Mouse (Mus musculus) kidney, adult 2 months (tissue): Measurements from ENCODE around the gene Prkg1.

Source experiments
- CTCF ChIP-seq: fragments of 200-500 bp; conservative IDR thresholded peaks from 2 replicates; pipeline ENCODE4 v1.5.1; 2011; ENCODE audit warnings: low read depth, mild to moderate bottlenecking, control low read depth, low read length, moderate library complexity, mixed read lengths; ENCODE audit not compliant: insufficient read depth, insufficient read length
- POLR2A ChIP-seq: fragments of 200-500 bp; IDR thresholded peaks from one replicate; pipeline ENCODE4 v1.6.1; 2011; ENCODE audit warnings: low read depth, low read length, control low read depth

DNA sequence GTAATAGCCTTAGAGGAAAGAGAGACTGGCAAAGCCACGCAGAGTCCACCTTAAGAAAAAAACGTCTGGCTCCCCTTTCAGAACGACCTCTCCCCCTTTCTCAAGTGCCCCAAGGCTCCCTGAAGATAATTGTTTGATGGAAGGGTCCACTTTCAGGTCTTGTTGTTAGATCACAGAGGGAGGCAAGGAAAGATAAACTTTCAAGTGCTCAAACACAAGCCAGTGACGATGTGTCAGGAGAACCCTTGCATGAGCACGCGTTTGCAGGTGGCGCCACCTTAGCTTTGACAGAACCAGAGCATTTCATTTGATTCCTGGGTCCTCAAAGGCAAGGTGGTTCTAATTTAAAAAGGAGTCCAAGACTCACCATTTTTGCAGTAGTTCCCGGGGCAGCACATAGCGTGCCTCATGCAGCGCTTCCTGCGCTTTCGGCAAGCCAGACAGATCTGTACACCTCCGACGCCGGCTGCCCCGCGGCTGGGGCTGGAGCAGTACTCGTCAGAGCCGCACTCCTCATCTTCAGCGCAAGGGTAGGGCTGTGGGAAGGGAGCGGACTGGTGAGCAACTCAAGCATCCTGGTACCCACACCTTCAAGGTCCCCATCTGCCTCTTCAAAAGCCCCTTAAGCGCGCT lies 1216.3 kb downstream of the Prkg1 start:
- TF ChIP-seq CTCF: no peak
- TF ChIP-seq POLR2A: no peak
